Mouse (Mus musculus): ENCODE data around the gene Strada. TPM values are rescaled to one million over a fixed set of nuclear protein-coding genes. Genes with fewer than 3 reads are reported as not detected.

Gene Strada
- total and polyA plus RNA-seq, 2 experiments from 2014 or later, result 23.7 to 34.8 TPM

DNA sequence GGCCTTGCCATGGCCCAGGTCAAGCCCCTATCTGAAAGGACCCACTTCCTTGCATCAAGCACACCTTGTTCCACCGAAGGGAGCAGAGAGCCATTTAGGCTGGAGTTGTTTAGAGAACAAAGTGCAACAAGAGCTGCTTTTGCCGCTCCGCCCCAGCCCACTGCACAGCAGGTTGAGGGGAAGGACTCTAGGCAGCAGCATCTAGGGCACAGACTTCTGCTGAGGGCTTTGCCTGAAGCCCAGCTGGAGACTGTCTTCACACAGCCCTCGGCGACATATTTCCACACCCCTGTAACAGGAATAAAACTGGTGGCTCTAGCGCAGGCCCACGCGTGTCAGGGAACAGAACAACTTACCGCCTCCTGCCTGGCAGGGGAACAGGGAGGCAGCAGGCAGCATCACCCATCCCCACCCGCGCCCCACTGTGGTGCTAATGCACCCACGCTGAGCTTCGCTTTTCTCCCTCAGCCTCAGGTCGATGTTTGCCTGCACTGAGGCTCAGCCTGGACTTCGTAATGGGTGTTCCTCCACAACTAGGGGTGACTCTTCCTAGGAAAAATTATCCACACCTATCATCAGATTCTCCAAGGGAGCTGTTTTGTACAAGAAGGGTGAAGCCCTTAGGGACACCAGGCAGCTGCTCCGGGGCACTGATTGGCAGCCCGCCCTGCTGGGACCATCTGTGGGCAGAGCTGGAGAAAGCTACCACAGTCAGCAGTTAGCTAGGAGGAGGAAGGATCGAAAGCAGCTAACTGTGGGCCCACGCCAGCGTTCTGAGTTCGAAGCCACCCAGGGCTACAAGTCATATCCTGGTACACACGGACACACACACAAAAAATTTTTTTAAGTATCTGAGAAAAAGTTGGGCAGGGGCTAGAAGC lies 40.9 kb downstream of the Strada start, which contains the start of the genes Gm10840 and Limd2:
Gene Gm10840, plus strand, starts transcription at position 10 of the 881 bp plus-strand sequence.
Gene Limd2, minus strand, starts transcription at position 20 of the 881 bp plus-strand sequence.
- ATAC-seq, result peak; percentile 64
- no peak for TF ChIP-seq CTCF (IDR thresholded peaks at IDR 0.05; ENCODE audit: low read depth)
- no peaks in the 10 kb centered on the region for H3K9me3 ChIP-seq (ENCODE audit: low read length)
- peaks cover 12% of the 10 kb centered on the region; the same call in 1 of the 2 replicates for H3K4me1 ChIP-seq (ENCODE audit: insufficient read depth)
- H3K9ac ChIP-seq, result peak within 1 kb of the TSS; percentile 73
- peak within 1 kb of the TSS; percentile 96 for H3K27ac ChIP-seq (ENCODE audit: low read depth, low read length)
- no peaks in the 10 kb centered on the region for H3K27me3 ChIP-seq (ENCODE audit: insufficient read depth, low read length)
- DNase-seq, result peak; percentile 76
- peaks cover 45% of the 10 kb centered on the region for H3K36me3 ChIP-seq (ENCODE audit: insufficient read depth)
- H3K4me3 ChIP-seq (ENCODE audit: low read depth, low read length), result peak within 1 kb of the TSS; percentile 78
- H3K4me2 ChIP-seq (ENCODE audit: low read depth), result peak within 1 kb of the TSS; percentile 91
- 22% methylated on average over 22 of the region's 22 CpGs for WGBS

GRCm38 (mm10) chr11:106159921-106160840 lies 41.8 kb downstream of the Strada start:
- ATAC-seq (peak; percentile 77), DNase-seq (peak; percentile 91)
- peak; percentile 27; the same call in 1 of the 2 replicates for TF ChIP-seq CTCF (IDR thresholded peaks at IDR 0.05; ENCODE audit: low read depth)
- Histone ChIP-seq H3K4me2 (ENCODE audit: low read depth) (peak overlapping the region; percentile 91), H3K36me3 (ENCODE audit: insufficient read depth) (peaks cover 44% of the 10 kb centered on the region), H3K4me3 (ENCODE audit: low read depth, low read length) (peak overlapping the region; percentile 78), H3K9ac (peak overlapping the region; percentile 73), H3K27me3 (ENCODE audit: insufficient read depth, low read length) (no peaks in the 10 kb centered on the region), H3K4me1 (ENCODE audit: insufficient read depth) (peaks cover 12% of the 10 kb centered on the region; the same call in 1 of the 2 replicates), H3K9me3 (ENCODE audit: low read length) (no peaks in the 10 kb centered on the region), H3K27ac (ENCODE audit: low read depth, low read length) (peak overlapping the region; percentile 96)
- under 1% methylated on average over 101 of the region's 106 CpGs for WGBS

GRCm38 (mm10) chr11:106159216-106159920 lies 42.6 kb downstream of the Strada start:
- H3K27ac ChIP-seq (ENCODE audit: low read depth, low read length), result peak overlapping the region; percentile 96
- no peaks in the 10 kb centered on the region for H3K27me3 ChIP-seq (ENCODE audit: insufficient read depth, low read length)
- H3K4me2 ChIP-seq (ENCODE audit: low read depth), result peak overlapping the region; percentile 91
- ATAC-seq (peak; percentile 9), DNase-seq (no peak)
- H3K36me3 ChIP-seq (ENCODE audit: insufficient read depth), result peaks cover 46% of the 10 kb centered on the region
- peaks cover 12% of the 10 kb centered on the region; the same call in 1 of the 2 replicates for H3K4me1 ChIP-seq (ENCODE audit: insufficient read depth)
- H3K4me3 ChIP-seq (ENCODE audit: low read depth, low read length), result peak overlapping the region; percentile 78
- under 1% methylated on average over 23 of the region's 25 CpGs for WGBS
- no peaks in the 10 kb centered on the region for H3K9me3 ChIP-seq (ENCODE audit: low read length)
- H3K9ac ChIP-seq, result peak overlapping the region; percentile 73
- TF ChIP-seq CTCF (IDR thresholded peaks at IDR 0.05; ENCODE audit: low read depth), result no peak

- DNase-seq, result no peak
- ATAC-seq, result no peak
- 32% methylated on average over 9 of the region's 9 CpGs for WGBS
These were observed 43.1 kb downstream of the Strada start for GRCm38 (mm10) chr11:106158930-106159215.

GRCm38 (mm10) chr11:106158081-106158929 lies 43.7 kb downstream of the Strada start:
- peak overlapping the region; percentile 96 for H3K27ac ChIP-seq (ENCODE audit: low read depth, low read length)
- H3K4me3 ChIP-seq (ENCODE audit: low read depth, low read length), result peak overlapping the region; percentile 78; the same call in 1 of the 2 replicates
- ATAC-seq (no peak), DNase-seq (no peak)
- peak overlapping the region; percentile 91 for H3K4me2 ChIP-seq (ENCODE audit: low read depth)
- 0 out of 2 replicates have a peak overlapping the region, but pooled peaks have one; percentile 73 for H3K9ac ChIP-seq
- H3K36me3 ChIP-seq (ENCODE audit: insufficient read depth), result peaks cover 46% of the 10 kb centered on the region
- WGBS, result 55% methylated on average over 14 of the region's 14 CpGs
- H3K27me3 ChIP-seq (ENCODE audit: insufficient read depth, low read length), result no peaks in the 10 kb centered on the region
- no peaks in the 10 kb centered on the region for H3K9me3 ChIP-seq (ENCODE audit: low read length)
- H3K4me1 ChIP-seq (ENCODE audit: insufficient read depth), result peaks cover 12% of the 10 kb centered on the region; the same call in 1 of the 2 replicates
- peak; percentile 69 for TF ChIP-seq CTCF (IDR thresholded peaks at IDR 0.05; ENCODE audit: low read depth)

More at GRCm38 (mm10) chr11:106158930-106159215, 43.1 kb downstream of the Strada start:
- no peak for TF ChIP-seq CTCF (IDR thresholded peaks at IDR 0.05; ENCODE audit: low read depth)
- Histone ChIP-seq H3K27me3 (ENCODE audit: insufficient read depth, low read length) (no peaks in the 10 kb centered on the region), H3K9ac (peak overlapping the region; percentile 73), H3K4me3 (ENCODE audit: low read depth, low read length) (peak overlapping the region; percentile 78), H3K27ac (ENCODE audit: low read depth, low read length) (peak overlapping the region; percentile 96), H3K9me3 (ENCODE audit: low read length) (no peaks in the 10 kb centered on the region), H3K4me1 (ENCODE audit: insufficient read depth) (peaks cover 12% of the 10 kb centered on the region; the same call in 1 of the 2 replicates), H3K36me3 (ENCODE audit: insufficient read depth) (peaks cover 46% of the 10 kb centered on the region), H3K4me2 (ENCODE audit: low read depth) (peak overlapping the region; percentile 91)
